Mouse (Mus musculus) embryonic facial prominence, embryonic 14.5 days (tissue): ENCODE data around the gene Abr. TPM values are rescaled to one million over a fixed set of nuclear protein-coding genes. Genes with fewer than 3 reads are reported as not detected.

ENCODE experiments used
- ATAC-seq: fragments of 200-750 bp; cut with Nextera tagmentation; 2 replicates; pipeline ENCODE4 v1.8.0; 2017; ENCODE audit warnings: low read depth, moderate number of reproducible peaks, moderate TSS enrichment
- DNase-seq: peaks from one replicate; pipeline ENCODE4 v3.0.0-alpha.2; 2015; ENCODE audit warnings: low spot score
- H3K27ac ChIP-seq: fragments of 300-500 bp; sonication (generic); replicated peaks from 2 replicates; pipeline ENCODE4 v1.5.1; 2014; ENCODE audit warnings: low read depth, mild to moderate bottlenecking, low read length, moderate library complexity
- H3K27me3 ChIP-seq: fragments of 300-500 bp; sonication (generic); replicated peaks from 2 replicates; pipeline ENCODE4 v1.6.1; 2014; ENCODE audit warnings: low read length; ENCODE audit not compliant: control insufficient read depth, insufficient read depth
- H3K36me3 ChIP-seq: fragments of 300-500 bp; sonication (generic); 2 replicates; pipeline ENCODE4 v1.6.1; 2014; ENCODE audit warnings: low read length, mixed read lengths; ENCODE audit not compliant: control insufficient read depth, insufficient read depth
- H3K4me1 ChIP-seq: fragments of 300-500 bp; sonication (generic); 2 replicates; pipeline ENCODE4 v1.6.1; 2014; ENCODE audit warnings: antibody characterized with exemption, low read length; ENCODE audit not compliant: control insufficient read depth, insufficient read depth
- H3K4me2 ChIP-seq: fragments of 300-500 bp; sonication (generic); 2 replicates; pipeline ENCODE4 v1.6.1; 2014; ENCODE audit warnings: low read depth, mild to moderate bottlenecking, low read length, moderate library complexity, mixed read lengths
- H3K4me3 ChIP-seq: fragments of 300-500 bp; sonication (generic); 2 replicates; pipeline ENCODE4 v1.5.1; 2014; ENCODE audit warnings: low read depth, mild to moderate bottlenecking, low read length
- H3K9ac ChIP-seq: fragments of 300-500 bp; sonication (generic); 2 replicates; pipeline ENCODE4 v1.6.1; 2014; ENCODE audit warnings: low read depth, mild to moderate bottlenecking, low read length, moderate library complexity, mixed read lengths
- H3K9me3 ChIP-seq: fragments of 300-500 bp; sonication (generic); 2 replicates; pipeline ENCODE4 v1.6.1; 2016; ENCODE audit warnings: low read length; ENCODE audit not compliant: control insufficient read depth
- WGBS: fragments of 180-500 bp; shearing (Covaris S2); extraction: QIAGEN DNeasy Blood & Tissue Kit; methylation state at CpG from one replicate; pipeline ENCODE4 v1.1.7; 2014; 5-methylcytosine and 5-hydroxymethylcytosine counted together
- polyA plus RNA-seq: library from polyadenylated mRNA; unstranded; fragments of >200 nt; fragmentation: Nextera tagmentation; extraction: Ambion mirVana; gene quantifications from 2 replicates; pipeline ENCODE4 v1.2.1, GENCODE M21; 2014

The Abr gene
- polyA plus RNA-seq, 1 experiment from 2014 or later: 35.3 TPM

- no peak overlapping the region for H3K4me3 ChIP-seq
- H3K9ac ChIP-seq: no peak overlapping the region
- H3K36me3 ChIP-seq: no peaks in the 10 kb centered on the region
- no peaks in the 10 kb centered on the region for H3K4me1 ChIP-seq
- no peaks in the 10 kb centered on the region for H3K27me3 ChIP-seq
- no peak overlapping the region for H3K27ac ChIP-seq
- H3K4me2 ChIP-seq: no peak overlapping the region
- ATAC-seq: no peak
- no peak for DNase-seq
- WGBS: 79% methylated on average over 5 of the region's 5 CpGs
- H3K9me3 ChIP-seq: no peaks in the 10 kb centered on the region
Measured at GRCm38 (mm10) chr11:76630487-76630886, 8.4 kb upstream of the Abr start.

GRCm38 (mm10) chr11:76630023-76630422, 7.9 kb upstream of the Abr start:
- no peak for ATAC-seq
- Histone ChIP-seq H3K27me3 (no peaks in the 10 kb centered on the region), H3K9me3 (no peaks in the 10 kb centered on the region), H3K9ac (no peak overlapping the region), H3K36me3 (no peaks in the 10 kb centered on the region), H3K4me3 (no peak overlapping the region), H3K27ac (no peak overlapping the region), H3K4me1 (no peaks in the 10 kb centered on the region), H3K4me2 (no peak overlapping the region)
- WGBS: 42% methylated on average over 2 of the region's 2 CpGs
- no peak for DNase-seq

DNA sequence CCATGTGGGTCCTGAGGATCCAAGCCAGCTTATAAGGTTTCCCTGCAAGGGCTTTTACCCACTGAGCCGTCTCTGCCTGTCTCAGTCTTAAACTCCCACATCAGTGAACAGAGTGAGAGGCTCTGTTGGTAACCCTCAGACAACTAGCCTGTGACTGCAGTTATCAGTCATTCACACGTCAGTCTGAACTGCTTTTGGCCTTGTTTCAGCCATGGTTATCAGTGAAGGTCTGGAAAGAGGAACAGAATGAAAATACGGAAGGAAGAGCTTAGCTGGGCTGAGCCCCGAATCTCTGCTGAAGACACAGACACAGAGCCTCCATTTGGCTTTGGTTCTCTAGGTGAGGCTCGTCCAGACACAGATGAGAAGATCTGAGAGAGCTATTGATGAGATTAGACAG, 6.5 kb upstream of the Abr start:
- H3K9ac ChIP-seq: no peak overlapping the region
- no peak overlapping the region for H3K4me2 ChIP-seq
- H3K4me3 ChIP-seq: no peak overlapping the region
- ATAC-seq: no peak
- 65% methylated on average over 5 of the region's 5 CpGs for WGBS
- no peaks in the 10 kb centered on the region for H3K9me3 ChIP-seq
- H3K4me1 ChIP-seq: no peaks in the 10 kb centered on the region
- no peak for DNase-seq
- no peaks in the 10 kb centered on the region for H3K36me3 ChIP-seq
- no peak overlapping the region for H3K27ac ChIP-seq
- no peaks in the 10 kb centered on the region for H3K27me3 ChIP-seq

DNA sequence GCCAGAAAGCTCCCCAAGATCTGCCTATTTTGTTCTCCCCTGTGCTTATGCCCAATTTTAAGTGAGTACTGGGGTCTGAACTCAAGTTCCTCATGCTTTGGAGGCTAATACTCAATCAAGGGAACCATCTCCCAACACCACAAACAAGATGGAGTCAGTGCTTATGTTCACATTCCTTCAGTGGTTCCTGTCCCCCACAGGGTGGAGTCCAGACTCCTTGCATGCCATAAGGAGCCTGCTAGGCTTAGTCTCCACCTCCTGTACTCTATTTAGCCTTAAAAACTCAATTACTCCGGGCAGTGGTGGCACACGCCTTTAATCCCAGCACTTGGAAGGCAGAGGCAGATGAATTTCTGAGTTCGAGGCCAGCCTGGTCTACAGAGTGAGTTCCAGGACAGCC, 2.8 kb upstream of the Abr start:
- Histone ChIP-seq H3K4me2 (no peak overlapping the region), H3K4me1 (peaks cover 8% of the 10 kb centered on the region; the same call in 1 of the 2 replicates), H3K9me3 (no peaks in the 10 kb centered on the region), H3K36me3 (no peaks in the 10 kb centered on the region), H3K9ac (no peak overlapping the region), H3K27me3 (peaks cover 16% of the 10 kb centered on the region), H3K4me3 (no peak overlapping the region), H3K27ac (no peak overlapping the region)
- ATAC-seq: no peak
- WGBS: 77% methylated on average over 3 of the region's 3 CpGs
- DNase-seq: no peak

- peaks cover 8% of the 10 kb centered on the region; the same call in 1 of the 2 replicates for H3K4me1 ChIP-seq
- H3K27me3 ChIP-seq: peaks cover 16% of the 10 kb centered on the region
- H3K27ac ChIP-seq: no peak overlapping the region
- no peak for ATAC-seq
- H3K4me3 ChIP-seq: peak overlapping the region; percentile 70
- WGBS: 45% methylated on average over 10 of the region's 10 CpGs
- peak overlapping the region; percentile 99 for H3K4me2 ChIP-seq
- H3K9me3 ChIP-seq: no peaks in the 10 kb centered on the region
- no peak for DNase-seq
- no peaks in the 10 kb centered on the region for H3K36me3 ChIP-seq
- peak overlapping the region; percentile 70; the same call in 1 of the 2 replicates for H3K9ac ChIP-seq
Measured at GRCm38 (mm10) chr11:76624071-76624470, 2.0 kb upstream of the Abr start.

GRCm38 (mm10) chr11:76623206-76623961, 1.3 kb upstream of the Abr start:
- H3K4me2 ChIP-seq: peak overlapping the region; percentile 99
- H3K4me3 ChIP-seq: peak overlapping the region; percentile 70
- H3K9ac ChIP-seq: peak overlapping the region; percentile 70
- DNase-seq: peak; percentile 75
- no peak overlapping the region for H3K27ac ChIP-seq
- H3K27me3 ChIP-seq: peaks cover 16% of the 10 kb centered on the region
- peaks cover 8% of the 10 kb centered on the region; the same call in 1 of the 2 replicates for H3K4me1 ChIP-seq
- WGBS: under 1% methylated on average over 47 of the region's 72 CpGs
- no peaks in the 10 kb centered on the region for H3K9me3 ChIP-seq
- no peaks in the 10 kb centered on the region for H3K36me3 ChIP-seq
- ATAC-seq: peak; percentile 88

- DNase-seq (no peak), ATAC-seq (peak; percentile 44; the same call in 1 of the 2 replicates)
- peak overlapping the region; percentile 70 for H3K9ac ChIP-seq
- no peaks in the 10 kb centered on the region for H3K9me3 ChIP-seq
- H3K27ac ChIP-seq: no peak overlapping the region; the same call in 1 of the 2 replicates
- peaks cover 16% of the 10 kb centered on the region for H3K27me3 ChIP-seq
- H3K4me2 ChIP-seq: peak overlapping the region; percentile 99
- no peaks in the 10 kb centered on the region for H3K36me3 ChIP-seq
- WGBS: 0% methylated on average over 39 of the region's 66 CpGs
- H3K4me1 ChIP-seq: peaks cover 8% of the 10 kb centered on the region; the same call in 1 of the 2 replicates
- peak overlapping the region; percentile 70 for H3K4me3 ChIP-seq
Measured at GRCm38 (mm10) chr11:76622566-76623205, 572 bp upstream of the Abr start.

DNA sequence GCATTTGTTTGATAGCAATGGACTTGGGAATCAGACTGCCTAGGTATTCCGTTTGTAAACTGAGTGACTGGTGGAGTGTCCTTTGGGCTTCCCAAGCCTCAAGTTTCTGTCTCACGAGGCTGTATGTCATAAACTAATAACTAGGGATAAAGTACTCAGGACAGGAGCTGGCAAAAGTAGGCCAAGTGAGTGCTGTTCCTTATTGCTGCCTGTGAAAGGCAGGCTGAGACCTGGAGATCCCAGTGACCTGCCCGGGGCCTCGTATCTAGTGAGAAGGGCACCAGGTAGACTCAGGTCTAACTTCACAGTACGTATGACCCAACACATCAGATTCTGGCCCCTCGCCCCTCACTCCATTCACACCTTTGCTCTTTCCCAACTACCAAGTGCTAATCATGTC, 4.0 kb downstream of the Abr start:
- ATAC-seq: no peak

More for the DNA sequence above, 4.0 kb downstream of the Abr start:
- H3K9me3 ChIP-seq: no peaks in the 10 kb centered on the region
- H3K27me3 ChIP-seq: peaks cover 16% of the 10 kb centered on the region
- WGBS: 86% methylated on average over 6 of the region's 6 CpGs
- H3K27ac ChIP-seq: no peak overlapping the region
- no peak overlapping the region for H3K4me3 ChIP-seq
- H3K4me1 ChIP-seq: peaks cover 13% of the 10 kb centered on the region; the same call in 1 of the 2 replicates
- H3K4me2 ChIP-seq: no peak overlapping the region
- no peaks in the 10 kb centered on the region for H3K36me3 ChIP-seq
- DNase-seq: no peak
- no peak overlapping the region for H3K9ac ChIP-seq
